Mouse (Mus musculus) hindbrain, embryonic 16.5 days (tissue): ENCODE measurements around the gene Wdr35. TPM values are rescaled to one million over a fixed set of nuclear protein-coding genes. Genes with fewer than 3 reads are reported as not detected.

ENCODE experiments used
- ATAC-seq: fragments of 200-750 bp; cut with Nextera tagmentation; 2 replicates; pipeline ENCODE4 v1.8.0; 2017; ENCODE audit warnings: moderate TSS enrichment, moderate library complexity
- H3K27ac ChIP-seq: fragments of 300-500 bp; sonication (generic); 2 replicates; pipeline ENCODE4 v1.5.1; 2014; ENCODE audit warnings: low read depth, mild to moderate bottlenecking, control low read depth, low read length, moderate library complexity
- H3K27me3 ChIP-seq: fragments of 300-500 bp; sonication (generic); replicated peaks from 2 replicates; pipeline ENCODE4 v1.6.1; 2014; ENCODE audit warnings: low read length; ENCODE audit not compliant: control insufficient read depth, insufficient read depth
- H3K36me3 ChIP-seq: fragments of 300-500 bp; sonication (generic); 2 replicates; pipeline ENCODE4 v1.6.1; 2014; ENCODE audit warnings: mild to moderate bottlenecking, low read length, moderate library complexity, mixed read lengths; ENCODE audit not compliant: control insufficient read depth, insufficient read depth
- H3K4me1 ChIP-seq: fragments of 300-500 bp; sonication (generic); 2 replicates; pipeline ENCODE4 v1.6.1; 2014; ENCODE audit warnings: low read depth, low read length; ENCODE audit not compliant: control insufficient read depth, insufficient read depth
- H3K4me2 ChIP-seq: fragments of 300-500 bp; sonication (generic); 2 replicates; pipeline ENCODE4 v1.6.1; 2014; ENCODE audit warnings: mild to moderate bottlenecking, low read length, control low read depth, moderate library complexity
- H3K4me3 ChIP-seq: fragments of 300-500 bp; sonication (generic); 2 replicates; pipeline ENCODE4 v1.5.1; 2014; ENCODE audit warnings: mild to moderate bottlenecking, low read length, control low read depth, moderate library complexity
- H3K9ac ChIP-seq: fragments of 300-500 bp; sonication (generic); 2 replicates; pipeline ENCODE4 v1.6.1; 2014; ENCODE audit warnings: low read depth, mild to moderate bottlenecking, control low read depth, low read length, moderate library complexity
- H3K9me3 ChIP-seq: fragments of 300-500 bp; sonication (generic); 2 replicates; pipeline ENCODE4 v1.6.1; 2014; ENCODE audit warnings: mild to moderate bottlenecking, low read length, moderate library complexity; ENCODE audit not compliant: control insufficient read depth
- WGBS: fragments of 180-500 bp; shearing (Covaris S2); extraction: QIAGEN DNeasy Blood & Tissue Kit; methylation state at CpG from one replicate; pipeline ENCODE4 v1.1.7; 2014; 5-methylcytosine and 5-hydroxymethylcytosine counted together
- polyA plus RNA-seq: library from polyadenylated mRNA; unstranded; fragments of >200 nt; fragmentation: Nextera tagmentation; extraction: Ambion mirVana; gene quantifications from 2 replicates; pipeline ENCODE4 v1.2.1, GENCODE M21; 2015

Wdr35 gene
- polyA plus RNA-seq, 1 experiment from 2014 or later: 23.6 TPM

DNA sequence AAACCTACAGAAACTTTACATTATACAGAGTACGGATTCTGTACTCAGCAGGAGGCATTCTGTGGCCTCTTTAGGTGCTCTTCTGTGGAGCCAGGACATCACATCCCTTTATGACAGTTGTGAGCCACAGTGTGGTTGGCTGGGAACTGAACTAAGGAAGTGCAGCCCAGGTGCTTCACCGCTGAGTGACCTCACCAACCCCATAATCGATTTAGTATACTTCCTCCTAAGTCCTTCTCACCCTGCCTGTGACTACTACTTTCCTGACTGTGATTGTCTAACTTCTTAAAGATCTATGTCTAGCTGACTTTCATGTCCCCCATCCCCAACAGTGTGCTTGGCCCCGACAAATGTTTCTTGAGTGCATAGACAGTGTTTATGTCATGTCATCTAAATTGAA, 24.6 kb downstream of the Wdr35 start:
- H3K36me3 ChIP-seq: peaks cover 6% of the 10 kb centered on the region; the same call in 1 of the 2 replicates
- H3K9me3 ChIP-seq: no peaks in the 10 kb centered on the region
- no peaks in the 10 kb centered on the region for H3K27me3 ChIP-seq
- ATAC-seq: no peak
- H3K9ac ChIP-seq: no peak overlapping the region
- H3K4me1 ChIP-seq: no peaks in the 10 kb centered on the region
- H3K27ac ChIP-seq: no peak overlapping the region
- 95% methylated on average over 4 of the region's 4 CpGs for WGBS
- H3K4me2 ChIP-seq: no peak overlapping the region
- H3K4me3 ChIP-seq: no peak overlapping the region

DNA sequence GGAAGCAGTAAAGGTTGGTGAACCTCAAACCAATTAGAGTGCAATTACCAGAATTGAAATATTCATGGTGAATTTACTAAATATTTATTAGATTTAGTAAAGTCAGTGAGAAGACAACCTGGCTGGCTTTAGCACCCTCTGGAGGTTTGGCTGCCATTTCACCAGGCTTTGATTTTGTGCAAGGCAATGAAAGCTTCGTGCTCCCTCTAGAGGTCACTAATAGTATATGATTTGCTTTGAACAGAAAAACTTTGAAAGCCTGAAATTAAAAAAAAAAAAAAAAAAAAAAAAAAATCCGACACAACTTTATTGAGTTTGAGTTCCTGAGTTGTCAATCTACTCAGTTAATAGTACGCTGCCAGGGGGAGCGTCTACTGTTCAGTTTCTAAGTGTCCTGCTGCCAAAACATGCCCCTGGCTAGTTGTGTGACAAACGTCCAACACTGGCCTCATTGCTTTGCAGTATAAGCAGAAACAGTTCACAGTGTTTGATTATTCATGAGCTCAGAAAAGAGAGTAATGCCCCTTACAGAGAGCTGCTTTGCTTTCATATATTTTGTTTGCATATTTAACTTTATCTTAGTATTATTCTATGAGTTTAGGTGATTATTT, 28.5 kb downstream of the Wdr35 start:
- Histone ChIP-seq H3K36me3 (peaks cover 4% of the 10 kb centered on the region; the same call in 1 of the 2 replicates), H3K4me3 (no peak overlapping the region), H3K27ac (no peak overlapping the region), H3K27me3 (no peaks in the 10 kb centered on the region), H3K9ac (no peak overlapping the region), H3K9me3 (no peaks in the 10 kb centered on the region), H3K4me2 (0 out of 2 replicates have a peak overlapping the region, but pooled peaks have one; percentile 23), H3K4me1 (no peaks in the 10 kb centered on the region)
- peak; percentile 80 for ATAC-seq
- 11% methylated on average over 5 of the region's 5 CpGs for WGBS

GRCm38 (mm10) chr12:9007146-9007545, 33.5 kb downstream of the Wdr35 start:
- Histone ChIP-seq H3K4me3 (no peak overlapping the region), H3K4me1 (no peaks in the 10 kb centered on the region), H3K27ac (no peak overlapping the region), H3K27me3 (no peaks in the 10 kb centered on the region), H3K9ac (no peak overlapping the region), H3K4me2 (no peak overlapping the region), H3K36me3 (no peaks in the 10 kb centered on the region; the same call in 1 of the 2 replicates), H3K9me3 (no peaks in the 10 kb centered on the region)
- no peak for ATAC-seq
- WGBS: 62% methylated on average over 4 of the region's 4 CpGs

DNA sequence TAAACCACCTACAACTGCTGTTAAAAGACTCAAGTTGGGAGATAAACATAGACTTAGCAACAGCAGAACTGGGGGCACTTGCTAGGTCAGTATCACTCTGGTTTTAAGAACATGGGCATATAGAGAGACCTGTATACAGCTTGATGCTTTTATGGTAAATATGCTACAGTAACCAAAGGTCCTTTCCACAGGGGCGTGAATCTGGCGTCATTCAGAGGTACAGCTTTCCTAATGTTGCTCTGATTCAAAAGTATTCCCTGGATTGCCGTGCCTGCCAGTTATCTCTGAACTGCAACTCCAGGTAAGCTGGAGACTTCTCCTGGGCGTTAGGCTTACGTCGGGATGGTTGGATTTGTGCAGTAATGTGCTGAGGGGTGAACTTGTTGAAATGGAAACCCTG, 34.1 kb downstream of the Wdr35 start:
- Histone ChIP-seq H3K9ac (no peak overlapping the region), H3K27ac (no peak overlapping the region), H3K27me3 (no peaks in the 10 kb centered on the region), H3K4me2 (no peak overlapping the region), H3K36me3 (no peaks in the 10 kb centered on the region; the same call in 1 of the 2 replicates), H3K9me3 (no peaks in the 10 kb centered on the region), H3K4me1 (no peaks in the 10 kb centered on the region), H3K4me3 (no peak overlapping the region)
- ATAC-seq: no peak
- 92% methylated on average over 6 of the region's 6 CpGs for WGBS

DNA sequence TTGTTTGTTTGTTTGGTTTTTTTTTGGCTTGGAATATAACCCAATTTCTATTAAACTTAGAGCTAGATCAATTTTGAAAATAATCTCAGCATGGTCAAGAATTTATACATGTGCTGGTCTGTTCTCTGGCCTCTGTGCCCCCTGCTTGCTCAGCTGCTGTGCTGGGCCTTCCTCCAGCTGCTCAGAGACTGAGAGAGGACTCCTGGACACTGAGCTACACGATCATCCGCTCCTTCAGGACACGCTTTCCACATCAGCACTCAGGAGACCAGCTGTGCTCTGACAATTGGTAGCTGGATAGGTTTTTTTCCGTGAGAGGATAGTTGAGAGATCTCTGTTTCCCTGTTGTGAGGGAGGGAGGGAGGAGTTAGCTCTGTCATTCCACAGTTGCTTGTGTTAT, 36.6 kb downstream of the Wdr35 start:
- Histone ChIP-seq H3K27ac (no peak overlapping the region), H3K4me2 (no peak overlapping the region), H3K4me3 (no peak overlapping the region), H3K9ac (no peak overlapping the region), H3K4me1 (no peaks in the 10 kb centered on the region), H3K27me3 (no peaks in the 10 kb centered on the region), H3K36me3 (peaks cover 4% of the 10 kb centered on the region), H3K9me3 (no peaks in the 10 kb centered on the region)
- ATAC-seq: no peak
- WGBS: 60% methylated on average over 4 of the region's 4 CpGs

DNA sequence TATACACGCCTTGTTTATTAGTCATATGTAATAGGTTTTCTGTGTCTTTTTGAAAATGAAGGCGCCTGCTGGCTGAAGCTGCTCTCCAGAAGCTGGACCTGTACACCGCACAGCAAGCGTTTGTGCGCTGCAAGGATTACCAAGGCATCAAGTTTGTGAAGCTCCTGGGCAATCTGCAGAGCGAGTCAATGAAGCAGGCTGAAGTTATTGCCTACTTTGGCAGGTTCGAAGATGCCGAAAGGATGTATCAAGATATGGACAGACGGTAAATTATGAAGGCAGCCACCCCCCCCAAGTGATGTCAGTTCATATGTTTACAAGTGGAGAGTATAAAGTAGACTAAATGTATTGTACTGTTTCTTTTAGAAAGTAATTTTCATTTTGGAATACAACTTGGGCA, 42.7 kb downstream of the Wdr35 start:
- ATAC-seq: no peak
- Histone ChIP-seq H3K4me2 (no peak overlapping the region), H3K27ac (no peak overlapping the region), H3K9ac (no peak overlapping the region), H3K4me1 (no peaks in the 10 kb centered on the region), H3K9me3 (no peaks in the 10 kb centered on the region), H3K27me3 (no peaks in the 10 kb centered on the region), H3K36me3 (peaks cover 7% of the 10 kb centered on the region), H3K4me3 (no peak overlapping the region)
- WGBS: 95% methylated on average over 9 of the region's 9 CpGs

GRCm38 (mm10) chr12:9020431-9020830, 46.7 kb downstream of the Wdr35 start:
- Histone ChIP-seq H3K27me3 (no peaks in the 10 kb centered on the region), H3K9ac (no peak overlapping the region), H3K4me3 (no peak overlapping the region), H3K9me3 (no peaks in the 10 kb centered on the region), H3K4me1 (no peaks in the 10 kb centered on the region), H3K4me2 (no peak overlapping the region), H3K36me3 (peaks cover 6% of the 10 kb centered on the region), H3K27ac (no peak overlapping the region)
- WGBS: 94% methylated on average over 8 of the region's 8 CpGs
- ATAC-seq: no peak

- H3K4me2 ChIP-seq: no peak overlapping the region
- H3K27ac ChIP-seq: no peak overlapping the region
- H3K27me3 ChIP-seq: no peaks in the 10 kb centered on the region
- H3K4me3 ChIP-seq: no peak overlapping the region
- no peak for ATAC-seq
- peaks cover 6% of the 10 kb centered on the region for H3K36me3 ChIP-seq
- WGBS: 77% methylated on average over 3 of the region's 3 CpGs
- H3K4me1 ChIP-seq: no peaks in the 10 kb centered on the region
- no peaks in the 10 kb centered on the region for H3K9me3 ChIP-seq
- no peak overlapping the region for H3K9ac ChIP-seq
These were observed 47.3 kb downstream of the Wdr35 start for GRCm38 (mm10) chr12:9020986-9021385.

DNA sequence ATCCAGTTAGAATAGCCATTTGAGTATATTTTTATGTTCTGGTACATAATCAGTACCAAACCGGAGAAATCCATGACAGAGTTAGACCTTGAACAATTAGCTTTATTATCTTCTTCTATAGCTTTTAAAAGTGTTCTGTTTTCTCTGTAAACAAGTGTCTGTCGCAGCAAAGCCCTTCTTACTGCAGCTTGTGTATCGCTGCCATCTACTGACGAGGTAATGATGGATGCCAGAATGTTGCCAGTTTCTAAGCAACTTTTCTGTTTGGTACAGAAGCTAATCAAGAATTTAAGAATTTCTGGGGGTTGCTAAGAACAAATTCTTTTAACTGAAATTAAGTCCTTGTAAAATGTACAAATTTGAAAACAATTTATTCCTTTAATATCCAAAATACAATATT, 49.3 kb downstream of the Wdr35 start:
- no peak for ATAC-seq
- Histone ChIP-seq H3K9me3 (no peaks in the 10 kb centered on the region), H3K4me2 (no peak overlapping the region), H3K36me3 (peaks cover 12% of the 10 kb centered on the region), H3K27ac (no peak overlapping the region), H3K4me1 (no peaks in the 10 kb centered on the region), H3K27me3 (no peaks in the 10 kb centered on the region), H3K4me3 (no peak overlapping the region), H3K9ac (no peak overlapping the region)
- 66% methylated on average over 4 of the region's 4 CpGs for WGBS

DNA sequence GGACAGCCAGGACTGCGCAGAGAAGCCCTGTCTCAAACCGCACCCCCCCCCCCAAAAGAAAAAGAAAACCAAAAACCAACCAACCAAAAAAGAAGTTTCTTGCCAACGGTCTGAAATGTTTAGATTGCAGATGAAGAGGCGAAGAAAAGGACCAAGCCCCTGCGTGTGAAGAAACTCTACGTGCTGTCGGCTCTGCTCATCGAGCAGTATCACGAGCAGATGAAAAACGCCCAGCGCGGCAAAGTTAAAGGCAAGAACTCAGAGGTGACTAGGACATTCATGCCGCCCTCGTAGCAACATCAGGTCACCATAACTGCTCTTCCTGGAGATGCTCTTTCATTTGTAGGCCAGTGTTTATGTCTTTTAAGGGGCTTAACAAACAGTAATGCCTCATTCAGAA, 50.4 kb downstream of the Wdr35 start:
- ATAC-seq: no peak
- Histone ChIP-seq H3K9me3 (no peaks in the 10 kb centered on the region), H3K4me2 (no peak overlapping the region), H3K9ac (no peak overlapping the region), H3K4me1 (no peaks in the 10 kb centered on the region), H3K4me3 (no peak overlapping the region), H3K27ac (no peak overlapping the region), H3K36me3 (peaks cover 14% of the 10 kb centered on the region), H3K27me3 (no peaks in the 10 kb centered on the region)
- 94% methylated on average over 14 of the region's 14 CpGs for WGBS
